Mouse (Mus musculus): ENCODE results near the gene Ptdss2. TPM values are rescaled to one million over a fixed set of nuclear protein-coding genes. Genes with fewer than 3 reads are reported as not detected.
A peak's percentile ranks its signal among the peaks of the same experiment; 100 is the strongest.

Gene Ptdss2
- total RNA-seq, 4 experiments from 2014 or later, result 48.4 to 57.7 (median 52.3) TPM

DNA sequence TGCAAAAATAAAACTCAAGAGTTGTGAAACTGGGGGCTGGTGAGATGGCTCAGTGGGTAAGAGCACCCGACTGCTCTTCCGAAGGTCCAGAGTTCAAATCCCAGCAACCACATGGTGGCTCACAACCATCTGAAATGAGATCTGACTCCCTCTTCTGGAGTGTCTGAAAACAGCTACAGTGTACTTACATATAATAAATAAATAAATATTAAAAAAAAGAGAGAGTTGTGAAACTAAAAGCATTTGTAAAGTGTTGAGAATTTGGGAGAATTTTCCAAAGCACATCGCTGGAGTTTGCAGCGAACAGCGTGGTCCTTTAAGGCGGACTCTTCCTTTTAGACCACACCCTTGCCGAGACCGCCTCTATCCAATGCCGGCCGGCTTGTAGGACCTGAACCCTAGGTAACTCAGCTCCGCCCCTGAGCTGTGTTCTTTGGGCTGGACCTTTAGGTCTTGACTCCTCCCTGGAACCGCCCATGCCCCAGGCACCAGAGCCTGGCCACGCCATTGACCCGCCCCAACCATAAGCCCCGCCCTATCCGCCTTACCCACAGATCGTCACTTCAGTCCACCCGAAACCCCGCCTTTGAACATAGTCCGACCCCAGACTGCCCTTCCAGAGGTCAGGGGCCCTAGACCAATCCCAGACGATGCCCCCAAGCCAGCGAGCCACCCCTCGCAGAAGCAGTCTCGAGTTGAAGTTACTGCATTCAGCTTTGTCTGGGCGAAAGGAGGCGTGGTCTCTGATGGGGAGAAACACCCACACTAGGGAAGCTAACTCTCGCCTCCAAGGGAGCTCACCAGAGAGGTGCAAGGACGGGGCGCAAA is 721 bp downstream of the Ptdss2 start:
- peak; percentile 71 to 92 for DNase-seq (ENCODE audit: low spot score in 2 of 2)

GRCm38 (mm10) chr7:141123517-141123856 is 1.3 kb downstream of the Ptdss2 start:
- no peak for DNase-seq (ENCODE audit: low spot score in 2 of 2)

DNA sequence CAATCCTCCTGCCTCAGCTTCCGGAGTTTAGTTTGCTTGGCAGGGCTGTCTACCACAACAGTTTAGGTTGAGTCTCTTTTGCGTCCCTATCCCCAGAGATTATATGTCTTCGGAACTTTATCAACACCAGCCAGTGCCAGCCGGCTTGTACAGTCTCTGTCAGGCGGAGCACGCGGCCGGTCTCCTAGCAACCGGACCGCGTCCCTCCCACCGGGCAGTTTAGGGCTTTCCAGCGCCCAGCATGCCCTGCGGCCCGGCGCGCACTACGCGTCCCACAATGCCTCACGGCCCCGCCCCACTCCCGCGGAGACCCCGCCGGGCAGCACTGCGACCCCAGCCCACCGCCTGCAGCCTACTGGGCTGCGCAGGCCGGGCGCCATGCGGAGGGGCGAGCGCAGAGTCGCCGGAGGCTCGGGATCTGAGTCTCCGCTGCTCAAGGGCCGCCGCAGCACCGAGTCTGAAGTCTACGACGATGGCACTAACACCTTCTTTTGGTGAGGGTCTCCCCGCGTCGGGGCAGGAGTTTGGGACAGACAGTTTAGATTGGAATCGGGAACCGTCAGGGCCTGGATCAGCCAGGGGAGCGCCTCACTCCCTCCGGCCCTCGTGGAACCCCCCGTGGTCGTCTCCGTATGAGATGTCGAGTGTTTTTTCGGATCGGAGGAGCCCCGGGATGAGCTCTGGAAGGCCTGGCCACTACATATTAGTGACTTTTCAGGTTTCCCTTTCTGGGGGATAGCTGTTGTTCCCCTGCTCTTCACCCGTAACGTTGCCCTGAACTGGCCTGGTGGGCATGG is 9.0 kb downstream of the Ptdss2 start:
- DNase-seq (ENCODE audit: low spot score in 2 of 2), result peak; percentile 73 to 92

- DNase-seq (ENCODE audit: low spot score in 2 of 2), result no peak
Observed at GRCm38 (mm10) chr7:141131904-141132755, 9.9 kb downstream of the Ptdss2 start.

DNA sequence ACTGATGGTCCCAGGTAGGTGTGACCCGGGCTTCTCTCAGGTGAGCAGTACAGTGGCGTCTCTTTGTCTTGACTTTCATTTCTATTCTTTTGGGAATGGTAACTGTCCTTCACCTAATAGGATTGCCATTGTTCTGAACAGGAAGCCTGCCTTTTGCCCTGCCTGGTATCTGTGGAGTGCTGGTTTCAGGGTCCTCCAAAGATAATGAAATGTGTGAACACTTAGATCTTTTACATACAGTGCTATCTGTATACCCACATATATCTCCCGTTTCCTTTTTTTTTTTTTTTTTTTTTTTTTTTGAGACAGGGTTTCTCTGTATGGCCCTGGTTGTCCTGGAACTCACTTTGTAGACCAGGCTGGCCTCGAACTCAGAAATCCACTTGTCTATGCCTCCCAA is 19.1 kb downstream of the Ptdss2 start:
- no peak for DNase-seq (ENCODE audit: low spot score in 2 of 2)

DNA sequence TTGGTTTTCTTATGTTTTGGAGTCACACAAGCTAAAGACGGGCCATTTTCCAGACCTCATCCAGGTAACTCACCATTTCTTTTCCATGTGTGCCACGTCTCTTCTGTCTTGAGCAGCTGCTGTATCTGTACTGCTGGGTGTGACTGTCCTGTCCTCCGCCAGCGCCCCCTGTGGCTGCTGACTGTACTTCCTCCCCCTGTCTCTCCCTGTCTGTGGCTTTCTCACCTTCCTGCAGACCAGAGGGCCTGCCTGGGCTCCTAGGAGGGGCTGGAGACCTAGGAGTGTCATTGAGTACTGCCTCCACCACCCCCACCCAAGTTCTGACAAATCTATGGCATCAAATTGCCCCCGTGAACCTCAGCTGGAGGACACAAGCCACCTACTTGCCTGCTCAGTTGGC is 20.9 kb downstream of the Ptdss2 start:
- DNase-seq (ENCODE audit: low spot score in 2 of 2), result no peak

- DNase-seq (ENCODE audit: low spot score in 2 of 2), result no peak
Observed at GRCm38 (mm10) chr7:141143861-141144260, 21.7 kb downstream of the Ptdss2 start.

- no peak for DNase-seq (ENCODE audit: low spot score in 2 of 2)
Observed at GRCm38 (mm10) chr7:141144650-141145049, 22.5 kb downstream of the Ptdss2 start.

GRCm38 (mm10) chr7:141145403-141145802 is 23.2 kb downstream of the Ptdss2 start:
- no peak for DNase-seq (ENCODE audit: low spot score in 2 of 2)

DNA sequence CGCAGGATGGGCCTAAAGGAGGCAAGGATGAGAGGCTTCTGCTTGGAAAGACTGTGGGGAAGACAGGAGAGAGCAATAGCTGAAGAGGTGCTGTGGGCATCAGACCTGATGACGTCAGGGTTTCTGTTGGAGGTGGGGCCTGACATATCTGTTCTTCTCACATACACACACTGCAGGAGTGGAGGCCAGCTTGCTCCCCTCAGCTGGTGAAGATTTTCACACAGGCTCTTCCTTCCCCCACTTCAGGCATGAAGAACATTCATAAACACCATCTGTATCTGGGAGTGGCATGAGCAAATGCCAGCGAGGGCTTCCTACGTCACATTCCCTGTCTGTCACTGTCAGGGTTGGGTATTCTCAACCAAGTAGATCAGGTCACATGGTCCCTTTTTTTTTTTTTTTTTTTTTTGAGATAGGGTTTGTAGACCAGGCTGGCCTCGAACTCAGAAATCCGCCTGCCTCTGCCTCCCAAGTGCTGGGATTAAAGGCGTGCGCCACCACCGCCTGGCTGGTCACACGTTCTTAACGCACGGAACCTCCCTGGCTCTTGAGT is 23.9 kb downstream of the Ptdss2 start:
- DNase-seq (ENCODE audit: low spot score in 2 of 2), result no peak

- DNase-seq (ENCODE audit: low spot score in 2 of 2), result no peak
Observed at GRCm38 (mm10) chr7:141147044-141147443, 24.9 kb downstream of the Ptdss2 start.

DNA sequence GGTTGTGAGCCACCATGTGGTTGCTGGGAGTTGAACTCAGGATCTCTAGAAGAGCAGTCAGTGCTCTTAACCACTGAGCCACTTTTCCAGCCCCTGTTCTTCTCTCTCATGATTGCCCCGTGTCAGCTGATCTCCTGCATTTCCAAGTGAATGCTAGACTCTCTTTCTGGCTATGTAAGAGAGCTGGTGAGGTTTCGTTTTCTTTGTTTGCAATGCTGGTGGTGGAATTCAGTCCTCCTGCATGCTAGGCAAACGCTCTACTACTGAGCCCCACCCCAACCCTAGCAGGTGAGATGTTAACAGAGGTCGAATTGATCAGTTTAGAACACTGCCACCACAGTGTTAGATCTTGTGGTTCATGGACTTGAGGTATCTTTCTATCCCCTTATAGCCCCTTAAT is 26.5 kb downstream of the Ptdss2 start:
- no peak for DNase-seq (ENCODE audit: low spot score in 2 of 2)

DNA sequence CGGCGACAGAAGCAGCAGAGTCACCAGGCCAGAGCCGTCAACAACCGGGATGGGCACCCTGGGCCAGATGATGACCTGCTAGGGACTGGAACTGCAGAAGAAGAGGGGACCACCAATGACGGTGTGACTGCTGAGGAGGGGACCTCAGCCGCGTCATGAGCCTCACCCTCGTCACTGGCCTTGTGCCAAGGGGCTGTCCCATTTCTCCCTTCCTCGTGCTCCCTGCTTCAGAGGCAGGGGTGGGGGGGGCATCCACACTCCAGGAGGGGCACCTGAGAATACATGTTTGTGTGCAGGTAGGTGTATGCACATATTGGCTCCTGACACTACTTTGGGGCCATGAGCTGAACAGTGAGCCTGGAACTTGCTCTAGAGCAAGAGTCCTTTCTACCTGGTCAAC is 33.2 kb downstream of the Ptdss2 start:
- no peak for DNase-seq (ENCODE audit: low spot score in 2 of 2)

- no peak for DNase-seq (ENCODE audit: low spot score in 2 of 2)
Observed at GRCm38 (mm10) chr7:141164397-141164796, 42.2 kb downstream of the Ptdss2 start.

- DNase-seq (ENCODE audit: low spot score in 2 of 2), result no peak
Observed at GRCm38 (mm10) chr7:141164850-141165249, 42.7 kb downstream of the Ptdss2 start.

GRCm38 (mm10) chr7:141167901-141168517 is 45.8 kb downstream of the Ptdss2 start:
- no peak for DNase-seq (ENCODE audit: low spot score in 2 of 2)

DNA sequence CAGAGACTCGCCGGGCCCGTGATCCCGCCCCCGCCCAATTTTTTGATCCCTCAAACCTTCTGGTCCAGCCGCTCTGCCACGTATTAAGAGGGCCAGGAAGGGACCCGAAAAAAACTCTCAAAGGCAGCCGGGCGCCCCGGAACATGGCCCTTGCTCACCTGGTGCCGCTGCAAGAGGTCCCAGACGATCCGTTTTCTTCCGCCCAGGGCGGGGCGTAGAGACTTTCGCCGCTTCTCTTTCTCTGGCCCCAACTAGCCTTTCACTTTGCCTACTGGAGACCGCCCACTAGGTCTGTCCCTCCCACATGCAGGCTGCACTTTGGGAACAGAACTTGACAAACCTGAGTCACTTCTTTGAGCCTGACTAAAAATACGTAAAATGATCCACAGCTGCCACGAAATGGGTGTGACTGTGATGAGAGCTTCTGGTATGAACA is 46.4 kb downstream of the Ptdss2 start:
- DNase-seq (ENCODE audit: low spot score in 2 of 2), result peak in 1 of 2 experiments; percentile 71

GRCm38 (mm10) chr7:141169300-141169699 is 47.1 kb downstream of the Ptdss2 start:
- no peak for DNase-seq (ENCODE audit: low spot score in 2 of 2)

DNA sequence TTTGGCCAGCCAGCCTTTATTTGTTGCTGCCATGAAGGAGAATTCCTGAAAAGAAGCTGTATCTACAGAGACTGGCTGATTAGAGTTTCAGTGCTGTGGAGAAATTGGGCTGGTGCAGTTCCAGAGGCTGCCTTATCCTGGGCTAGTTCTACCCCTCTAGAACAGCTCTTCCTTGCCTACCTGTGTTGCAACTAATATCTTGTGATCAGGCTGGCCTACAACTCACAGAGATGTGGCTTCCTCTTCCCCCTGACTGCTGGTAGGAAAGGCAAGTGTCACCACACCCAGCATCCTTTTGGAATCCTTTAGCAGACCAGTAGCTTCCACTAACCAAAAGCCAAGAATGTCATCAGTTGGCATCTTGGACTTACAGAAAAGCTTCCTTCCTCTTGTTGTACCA is 47.7 kb downstream of the Ptdss2 start:
- DNase-seq (ENCODE audit: low spot score in 2 of 2), result no peak

DNA sequence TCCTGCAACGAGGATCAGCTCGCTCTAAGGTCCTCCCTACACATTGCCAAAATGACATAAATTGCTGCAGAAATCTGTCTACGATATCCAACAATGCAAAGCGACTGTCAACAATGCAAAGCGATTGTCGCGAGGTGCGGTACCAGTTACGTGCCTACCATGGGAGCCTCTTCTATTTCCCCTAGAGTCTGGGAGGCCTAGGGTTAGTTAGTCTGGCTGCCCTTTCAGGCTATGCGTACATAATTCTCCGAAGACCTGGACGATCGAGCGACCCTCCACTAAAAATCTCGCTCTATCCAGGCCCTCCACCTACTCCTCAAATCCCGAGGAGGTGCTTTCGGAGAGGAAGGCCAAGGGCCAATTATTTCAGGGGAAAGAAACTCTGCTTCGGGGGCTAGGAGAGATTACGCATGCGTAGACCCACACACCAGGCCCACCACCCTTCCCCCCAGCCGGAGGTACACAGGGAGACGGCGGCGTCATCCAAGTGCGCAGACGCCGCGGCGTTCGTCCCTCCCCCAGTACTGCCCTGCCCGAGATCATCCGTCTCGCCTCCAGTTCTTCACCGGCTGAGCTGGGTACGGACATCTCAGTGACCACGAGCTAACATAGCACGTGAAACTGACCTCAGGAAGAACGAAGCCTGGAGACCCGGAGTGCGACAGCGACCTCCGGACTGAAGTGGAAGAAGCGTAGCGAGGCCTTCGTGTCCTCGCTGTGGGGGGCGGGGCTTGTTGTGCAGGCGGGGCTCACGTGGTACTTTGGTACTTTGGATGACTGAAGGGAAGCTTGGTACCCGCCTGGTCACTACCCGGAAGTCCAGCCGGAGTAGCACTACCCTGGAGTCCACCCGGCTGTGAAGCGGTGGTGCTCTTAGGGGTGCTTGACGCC is 50.2 kb downstream of the Ptdss2 start, which contains the start of gene Rnh1:
Rnh1 (minus strand) TSS at position 742 of the 891 bp plus-strand sequence.
- peak; percentile 78 to 93 for DNase-seq (ENCODE audit: low spot score in 2 of 2)

Data from left cerebral cortex, adult 8-10 months (tissue).